Mouse (Mus musculus): ENCODE results near the gene Ddn.

The Ddn gene

GRCm38 (mm10) chr15:98809390-98809789 is at the start of gene Ddn:
TSS of gene Ddn (minus strand) at chr15:98809490.
- DNase-seq (ENCODE audit: low spot score in 2 of 2), result no peak

- no peak for DNase-seq (ENCODE audit: low spot score in 2 of 2)
These were observed 44.9 kb upstream of the Ddn start for GRCm38 (mm10) chr15:98854214-98854613.

GRCm38 (mm10) chr15:98853161-98853937 is 44.1 kb upstream of the Ddn start:
- DNase-seq (ENCODE audit: low spot score in 2 of 2), result no peak

GRCm38 (mm10) chr15:98852733-98853132 is 43.4 kb upstream of the Ddn start:
- no peak for DNase-seq (ENCODE audit: low spot score in 2 of 2)

- no peak for DNase-seq (ENCODE audit: low spot score in 2 of 2)
These were observed 42.8 kb upstream of the Ddn start for GRCm38 (mm10) chr15:98852071-98852470.

GRCm38 (mm10) chr15:98851229-98851818 is 42.0 kb upstream of the Ddn start:
- no peak for DNase-seq (ENCODE audit: low spot score in 2 of 2)

GRCm38 (mm10) chr15:98850668-98851067 is 41.4 kb upstream of the Ddn start:
- DNase-seq (ENCODE audit: low spot score in 2 of 2), result no peak

- DNase-seq (ENCODE audit: low spot score in 2 of 2), result no peak
These were observed 40.8 kb upstream of the Ddn start for GRCm38 (mm10) chr15:98849956-98850600.

- DNase-seq (ENCODE audit: low spot score in 2 of 2), result no peak
These were observed 39.9 kb upstream of the Ddn start for GRCm38 (mm10) chr15:98849165-98849564.

GRCm38 (mm10) chr15:98846140-98846539 is 36.9 kb upstream of the Ddn start:
- no peak for DNase-seq (ENCODE audit: low spot score in 2 of 2)

- no peak for DNase-seq (ENCODE audit: low spot score in 2 of 2)
These were observed 35.9 kb upstream of the Ddn start for GRCm38 (mm10) chr15:98845149-98845548.

GRCm38 (mm10) chr15:98843595-98844223 is 34.4 kb upstream of the Ddn start:
- no peak for DNase-seq (ENCODE audit: low spot score in 2 of 2)

- DNase-seq (ENCODE audit: low spot score in 2 of 2), result no peak
These were observed 30.6 kb upstream of the Ddn start for GRCm38 (mm10) chr15:98839671-98840585.

- DNase-seq (ENCODE audit: low spot score in 2 of 2), result no peak
These were observed 29.9 kb upstream of the Ddn start for GRCm38 (mm10) chr15:98839161-98839560.

GRCm38 (mm10) chr15:98837743-98838103 is 28.4 kb upstream of the Ddn start:
- DNase-seq (ENCODE audit: low spot score in 2 of 2), result no peak

GRCm38 (mm10) chr15:98837006-98837742 is 27.9 kb upstream of the Ddn start:
- DNase-seq (ENCODE audit: low spot score in 2 of 2), result no peak

- no peak for DNase-seq (ENCODE audit: low spot score in 2 of 2)
These were observed 26.0 kb upstream of the Ddn start for GRCm38 (mm10) chr15:98835291-98835690.

- DNase-seq (ENCODE audit: low spot score in 2 of 2), result no peak
These were observed 24.8 kb upstream of the Ddn start for GRCm38 (mm10) chr15:98834059-98834458.

GRCm38 (mm10) chr15:98833281-98833680 is 24.0 kb upstream of the Ddn start:
- DNase-seq (ENCODE audit: low spot score in 2 of 2), result no peak

GRCm38 (mm10) chr15:98832161-98833058 is 23.1 kb upstream of the Ddn start:
- no peak for DNase-seq (ENCODE audit: low spot score in 2 of 2)
